Mouse (Mus musculus) neural tube, embryonic 13.5 days (tissue): Measurements from ENCODE around the gene Fpgt. TPM values are rescaled to one million over a fixed set of nuclear protein-coding genes. Genes with fewer than 3 reads are reported as not detected.
A peak's percentile ranks its signal among the peaks of the same experiment; 100 is the strongest.

Experiments used
- ATAC-seq: fragments of 200-750 bp; cut with Nextera tagmentation; 2 replicates; pipeline ENCODE4 v1.8.0; 2017; ENCODE audit warnings: low read depth, mild to moderate bottlenecking, moderate TSS enrichment, moderate library complexity
- H3K27ac ChIP-seq: fragments of 300-500 bp; sonication (generic); replicated peaks from 2 replicates; pipeline ENCODE4 v1.5.1; 2015; ENCODE audit warnings: moderate library complexity, mild to moderate bottlenecking, inconsistent platforms
- H3K27me3 ChIP-seq: fragments of 300-500 bp; sonication (generic); 2 replicates; pipeline ENCODE4 v1.6.1; 2015; ENCODE audit warnings: mild to moderate bottlenecking, inconsistent platforms
- H3K36me3 ChIP-seq: fragments of 300-500 bp; sonication (generic); 2 replicates; pipeline ENCODE4 v1.6.1; 2015; ENCODE audit warnings: mild to moderate bottlenecking, inconsistent platforms
- H3K4me1 ChIP-seq: fragments of 300-500 bp; sonication (generic); replicated peaks from 2 replicates; pipeline ENCODE4 v1.6.1; 2015; ENCODE audit warnings: inconsistent platforms
- H3K4me2 ChIP-seq: fragments of 300-500 bp; sonication (generic); 2 replicates; pipeline ENCODE4 v1.6.1; 2015; ENCODE audit warnings: inconsistent platforms, mild to moderate bottlenecking, moderate library complexity
- H3K4me3 ChIP-seq: fragments of 300-500 bp; sonication (generic); 2 replicates; pipeline ENCODE4 v1.5.1; 2015; ENCODE audit warnings: mild to moderate bottlenecking, inconsistent platforms
- H3K9ac ChIP-seq: fragments of 300-500 bp; sonication (generic); 2 replicates; pipeline ENCODE4 v1.6.1; 2015; ENCODE audit warnings: moderate library complexity, mild to moderate bottlenecking, inconsistent platforms
- H3K9me3 ChIP-seq: fragments of 300-500 bp; sonication (generic); 2 replicates; pipeline ENCODE4 v1.6.1; 2016; ENCODE audit warnings: inconsistent platforms
- WGBS: fragments of 180-500 bp; shearing (Covaris S2); methylation state at CpG from one replicate; pipeline ENCODE4 v1.1.7; 2015; 5-methylcytosine and 5-hydroxymethylcytosine counted together
- polyA plus RNA-seq: library from polyadenylated mRNA; unstranded; fragments of >200 nt; fragmentation: Nextera tagmentation; extraction: Ambion mirVana; gene quantifications from 2 replicates; pipeline ENCODE4 v1.2.1, GENCODE M21; 2015

Fpgt gene
- 16.4 and 18.0 TPM in 2 replicates for polyA plus RNA-seq

DNA sequence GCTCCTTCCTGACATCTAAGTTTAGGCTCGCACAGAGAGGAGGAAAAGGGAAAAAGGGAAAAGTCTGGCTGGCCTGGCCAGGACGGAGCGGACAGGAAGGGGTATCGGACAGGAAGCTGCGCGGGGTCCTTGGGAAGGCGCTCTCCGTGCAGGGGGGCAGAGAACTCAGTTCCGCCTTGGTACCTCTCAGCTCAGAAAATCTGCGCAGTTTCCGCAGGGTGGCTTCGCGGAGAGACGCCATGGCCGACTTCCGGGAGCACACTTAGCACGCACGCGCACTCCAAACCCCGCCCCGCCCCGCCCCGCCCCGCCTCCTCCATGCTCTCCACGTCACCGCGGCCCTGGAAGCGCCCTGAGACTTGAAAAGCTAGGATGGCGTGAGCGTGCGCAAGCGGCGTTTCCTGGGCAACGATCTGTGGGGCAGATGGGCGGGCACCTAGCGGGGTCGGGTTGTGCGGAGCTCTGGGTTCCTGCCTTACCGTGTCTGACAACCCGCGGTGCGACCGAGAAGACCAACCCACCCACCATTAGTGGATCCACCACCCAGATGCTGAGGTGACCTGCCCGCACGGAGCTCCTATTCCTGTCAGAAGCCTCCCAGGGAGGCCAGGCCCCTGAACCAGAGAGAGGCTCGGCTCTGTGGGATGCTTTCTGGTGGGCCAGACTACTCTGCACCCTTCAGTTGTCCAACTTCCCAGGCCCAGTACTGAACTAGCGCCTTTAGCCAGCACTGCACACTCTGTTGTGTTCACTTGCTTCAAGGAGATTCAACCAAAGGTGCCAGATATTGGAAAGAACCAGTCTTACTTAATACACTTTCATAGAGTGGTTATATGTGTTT is at the start of gene Fpgt, which contains the start of gene Lrriq3:
Fpgt (minus strand) TSS at position 288 of the 841 bp plus-strand sequence.
Lrriq3 (plus strand) TSS at position 319 of the 841 bp plus-strand sequence.
- H3K27me3 ChIP-seq, result no peaks in the 10 kb centered on the region
- peak; percentile 100 for ATAC-seq
- under 1% methylated on average over 42 of the region's 47 CpGs for WGBS
- H3K4me3 ChIP-seq, result peak within 1 kb of the TSS; percentile 67
- H3K9ac ChIP-seq, result peak within 1 kb of the TSS; percentile 80
- H3K4me2 ChIP-seq, result peak within 1 kb of the TSS; percentile 67
- no peaks in the 10 kb centered on the region; the same call in 1 of the 2 replicates for H3K36me3 ChIP-seq
- no peaks in the 10 kb centered on the region for H3K9me3 ChIP-seq
- H3K4me1 ChIP-seq, result peaks cover 12% of the 10 kb centered on the region
- peak within 1 kb of the TSS; percentile 92 for H3K27ac ChIP-seq

DNA sequence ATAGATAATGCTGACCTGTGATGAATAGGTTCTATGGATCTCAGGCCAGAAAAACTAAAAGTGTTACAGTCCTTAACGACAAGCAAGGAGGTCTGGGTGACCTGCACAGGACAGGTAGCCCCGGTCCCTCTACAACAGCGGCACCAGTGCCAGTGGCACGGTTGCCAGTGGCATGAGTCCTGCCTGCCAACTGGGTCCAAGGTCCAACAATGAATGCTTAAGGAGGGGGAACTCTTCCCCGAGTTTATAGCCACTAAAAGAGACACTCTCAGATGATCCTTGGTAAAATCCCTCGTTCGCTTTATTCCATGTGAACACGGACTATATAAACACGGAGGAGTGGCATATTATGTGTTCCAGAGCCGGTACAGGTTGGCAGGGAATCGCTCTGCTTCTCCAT is 47.8 kb upstream of the Fpgt start:
- H3K9me3 ChIP-seq, result no peaks in the 10 kb centered on the region
- 92% methylated on average over 11 of the region's 11 CpGs for WGBS
- H3K27me3 ChIP-seq, result no peaks in the 10 kb centered on the region
- H3K4me3 ChIP-seq, result no peak overlapping the region
- ATAC-seq, result no peak
- H3K4me2 ChIP-seq, result no peak overlapping the region
- no peaks in the 10 kb centered on the region for H3K4me1 ChIP-seq
- no peak overlapping the region for H3K9ac ChIP-seq
- H3K27ac ChIP-seq, result no peak overlapping the region
- no peaks in the 10 kb centered on the region for H3K36me3 ChIP-seq

DNA sequence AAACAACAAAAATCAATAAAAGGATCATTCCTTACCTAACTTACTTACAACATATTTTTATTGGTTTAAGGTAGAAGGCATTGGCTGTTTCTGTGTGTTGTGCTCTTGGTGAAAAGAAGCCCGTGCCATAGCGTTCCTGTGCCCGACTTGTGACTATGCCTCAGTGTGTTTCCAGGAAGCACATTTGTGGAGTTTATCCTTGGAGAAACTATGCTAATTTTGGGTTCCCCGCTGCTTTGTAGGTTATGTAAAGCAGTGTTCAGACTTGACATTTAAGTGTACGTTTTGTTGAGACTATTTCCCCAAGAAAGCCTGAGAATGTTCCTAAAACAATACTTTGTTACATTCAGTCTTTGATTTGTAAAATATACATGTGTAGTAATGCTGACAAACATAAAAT is 44.5 kb upstream of the Fpgt start:
- WGBS, result 87% methylated on average over 5 of the region's 5 CpGs
- H3K36me3 ChIP-seq, result no peaks in the 10 kb centered on the region
- no peak overlapping the region for H3K4me3 ChIP-seq
- H3K27ac ChIP-seq, result no peak overlapping the region
- ATAC-seq, result no peak
- H3K4me1 ChIP-seq, result no peaks in the 10 kb centered on the region
- no peak overlapping the region for H3K4me2 ChIP-seq
- H3K9me3 ChIP-seq, result no peaks in the 10 kb centered on the region
- no peaks in the 10 kb centered on the region for H3K27me3 ChIP-seq
- H3K9ac ChIP-seq, result no peak overlapping the region

DNA sequence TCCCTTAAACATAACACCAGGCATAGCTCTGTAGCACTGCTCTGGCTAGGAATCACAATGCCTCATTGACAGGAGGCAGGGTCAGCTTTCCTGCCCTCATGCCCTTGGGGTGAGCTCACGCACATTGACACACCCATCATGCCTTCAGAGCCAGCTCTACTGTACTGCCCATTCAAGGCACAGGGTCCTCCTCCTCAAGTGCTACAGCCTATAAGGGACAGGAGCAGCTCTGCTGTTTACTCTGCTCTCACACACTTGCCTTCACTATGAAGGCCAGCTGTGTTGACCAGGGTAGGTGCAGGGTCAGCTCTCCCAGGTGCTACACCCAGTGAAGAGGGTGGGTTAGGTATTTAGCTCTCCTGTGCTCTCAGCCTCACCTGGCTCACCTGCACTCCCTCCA is 12.8 kb upstream of the Fpgt start:
- ATAC-seq, result no peak
- Histone ChIP-seq H3K36me3 (no peaks in the 10 kb centered on the region), H3K9me3 (no peaks in the 10 kb centered on the region), H3K27ac (no peak overlapping the region), H3K4me3 (no peak overlapping the region), H3K4me2 (no peak overlapping the region), H3K4me1 (no peaks in the 10 kb centered on the region), H3K27me3 (no peaks in the 10 kb centered on the region), H3K9ac (no peak overlapping the region)
- 58% methylated on average over 1 of the region's 1 CpGs for whole genome bisulfite sequencing

DNA sequence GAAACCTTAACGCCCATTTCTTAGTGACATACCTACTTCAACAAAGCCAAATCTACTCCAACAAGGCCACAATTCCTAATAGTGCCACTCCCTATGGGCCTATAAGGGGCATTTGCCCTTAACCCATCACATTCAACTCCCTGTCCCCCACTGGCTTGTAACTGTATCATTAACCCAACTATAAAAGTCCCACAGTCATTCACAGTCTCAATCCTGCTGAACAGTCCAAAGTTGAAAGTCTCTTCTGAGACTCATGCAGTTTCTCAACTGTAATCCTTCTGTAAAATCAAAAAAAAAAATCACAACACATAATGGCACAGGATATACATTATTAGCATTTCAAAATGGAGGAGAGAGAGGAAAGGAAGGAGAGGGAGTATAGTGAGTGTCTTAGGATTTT is 6.1 kb upstream of the Fpgt start:
- Histone ChIP-seq H3K36me3 (no peaks in the 10 kb centered on the region), H3K9me3 (no peaks in the 10 kb centered on the region), H3K9ac (no peak overlapping the region), H3K4me2 (no peak overlapping the region), H3K4me3 (no peak overlapping the region), H3K27me3 (no peaks in the 10 kb centered on the region), H3K4me1 (no peaks in the 10 kb centered on the region), H3K27ac (no peak overlapping the region)
- WGBS, result 76% methylated on average over 1 of the region's 1 CpGs
- no peak for ATAC-seq

DNA sequence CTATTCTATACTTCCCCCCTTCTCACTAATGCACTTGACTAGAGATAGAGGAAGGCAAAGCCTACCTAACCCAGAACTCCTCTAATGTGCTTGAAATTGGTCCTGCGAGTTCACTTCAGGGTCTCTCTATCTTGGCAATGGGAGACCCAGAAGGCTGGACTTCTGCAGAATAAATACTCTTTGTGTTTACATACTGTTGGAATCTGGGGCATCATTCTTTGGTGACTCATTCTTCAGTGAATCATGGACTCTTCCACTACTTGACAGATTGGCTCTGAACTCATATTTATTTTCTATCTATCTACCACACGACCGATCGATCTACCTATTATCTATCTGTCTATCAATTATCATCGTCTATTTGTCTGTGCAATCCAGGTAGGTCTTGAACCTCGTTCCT is 1.1 kb downstream of the Fpgt start:
- no peak overlapping the region for H3K27ac ChIP-seq
- peak overlapping the region; percentile 67 for H3K4me2 ChIP-seq
- WGBS, result 95% methylated on average over 6 of the region's 6 CpGs
- no peaks in the 10 kb centered on the region for H3K9me3 ChIP-seq
- peak overlapping the region; percentile 67 for H3K4me3 ChIP-seq
- ATAC-seq, result no peak
- H3K4me1 ChIP-seq, result peaks cover 12% of the 10 kb centered on the region
- H3K9ac ChIP-seq, result no peak overlapping the region
- H3K27me3 ChIP-seq, result no peaks in the 10 kb centered on the region
- peaks cover 9% of the 10 kb centered on the region for H3K36me3 ChIP-seq

DNA sequence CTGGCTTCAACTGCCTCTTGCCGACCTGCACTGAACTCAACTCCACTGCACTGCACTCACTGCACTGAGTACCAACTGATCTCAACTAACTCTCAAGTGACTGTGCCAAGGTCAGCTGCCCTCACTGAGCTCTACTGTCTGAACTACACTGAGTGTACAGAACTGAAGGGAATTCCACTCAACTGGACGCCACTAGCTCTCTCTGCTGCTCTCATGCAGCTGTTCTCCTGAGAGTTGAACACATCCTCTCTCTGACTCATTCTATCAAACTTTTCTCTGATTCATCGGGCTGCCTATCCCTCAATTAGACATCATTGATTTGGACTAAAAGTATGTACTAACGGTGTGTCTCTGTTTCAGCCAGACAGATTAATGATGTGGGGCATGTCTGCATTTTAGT is 15.3 kb downstream of the Fpgt start:
- WGBS, result 88% methylated on average over 4 of the region's 4 CpGs
- no peak overlapping the region for H3K9ac ChIP-seq
- no peak overlapping the region for H3K4me2 ChIP-seq
- no peak for ATAC-seq
- H3K27ac ChIP-seq, result no peak overlapping the region
- no peaks in the 10 kb centered on the region for H3K4me1 ChIP-seq
- no peaks in the 10 kb centered on the region for H3K36me3 ChIP-seq
- H3K9me3 ChIP-seq, result no peaks in the 10 kb centered on the region
- no peak overlapping the region for H3K4me3 ChIP-seq
- H3K27me3 ChIP-seq, result no peaks in the 10 kb centered on the region

DNA sequence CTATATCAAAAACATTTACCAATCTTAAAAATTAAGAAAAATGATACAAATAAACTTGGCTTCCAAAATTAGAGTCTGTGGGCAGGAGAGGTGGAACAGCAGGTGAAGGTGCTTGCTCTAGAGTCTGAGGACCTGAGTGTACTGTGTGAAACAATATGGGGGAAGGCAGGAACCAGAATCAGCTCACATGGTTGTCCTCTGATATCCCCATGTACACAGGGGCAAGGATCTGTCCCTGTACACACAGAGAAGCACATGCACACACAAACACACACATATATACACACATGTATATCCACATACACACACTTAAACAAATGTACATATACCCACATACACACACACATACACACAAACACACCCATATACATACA is 33.8 kb downstream of the Fpgt start:
- Histone ChIP-seq H3K36me3 (no peaks in the 10 kb centered on the region), H3K4me3 (no peak overlapping the region), H3K4me1 (no peaks in the 10 kb centered on the region), H3K4me2 (no peak overlapping the region), H3K9ac (no peak overlapping the region), H3K27me3 (no peaks in the 10 kb centered on the region), H3K27ac (no peak overlapping the region), H3K9me3 (no peaks in the 10 kb centered on the region)
- ATAC-seq, result no peak

DNA sequence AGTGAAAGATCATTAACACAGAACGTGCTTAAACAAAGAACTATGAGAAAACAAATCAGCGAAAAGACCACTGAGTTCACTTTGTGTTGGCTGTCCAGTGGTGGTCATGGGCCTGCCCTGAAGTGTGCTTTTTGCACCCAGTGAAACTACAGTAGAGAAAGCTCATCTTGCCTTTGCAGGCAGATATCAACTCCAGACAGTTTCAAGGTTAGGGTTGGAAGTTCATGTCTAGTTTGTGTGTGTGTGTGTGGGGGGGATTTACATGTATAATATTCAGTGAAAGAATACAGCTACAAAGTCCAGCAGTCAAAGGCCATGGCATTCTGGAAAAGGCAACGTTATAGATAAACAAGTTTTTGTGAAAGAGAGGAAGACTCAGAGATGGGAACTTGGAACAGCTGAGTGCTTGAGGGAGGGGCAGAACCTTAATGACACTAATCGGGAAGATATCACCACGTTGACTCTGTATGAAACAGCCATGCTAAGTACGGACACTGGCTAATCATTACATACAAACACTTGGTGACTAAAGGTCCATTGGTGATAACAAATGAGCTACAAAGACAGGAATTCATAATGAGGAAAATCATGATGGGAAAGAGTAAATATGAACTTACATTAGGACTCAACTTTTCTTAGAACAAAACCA is 34.3 kb downstream of the Fpgt start:
- H3K9me3 ChIP-seq, result no peaks in the 10 kb centered on the region
- H3K4me1 ChIP-seq, result no peaks in the 10 kb centered on the region
- H3K36me3 ChIP-seq, result no peaks in the 10 kb centered on the region
- no peak overlapping the region for H3K27ac ChIP-seq
- H3K9ac ChIP-seq, result no peak overlapping the region
- no peak overlapping the region for H3K4me2 ChIP-seq
- no peak overlapping the region for H3K4me3 ChIP-seq
- no peaks in the 10 kb centered on the region for H3K27me3 ChIP-seq
- ATAC-seq, result no peak
- 82% methylated on average over 6 of the region's 6 CpGs for WGBS

DNA sequence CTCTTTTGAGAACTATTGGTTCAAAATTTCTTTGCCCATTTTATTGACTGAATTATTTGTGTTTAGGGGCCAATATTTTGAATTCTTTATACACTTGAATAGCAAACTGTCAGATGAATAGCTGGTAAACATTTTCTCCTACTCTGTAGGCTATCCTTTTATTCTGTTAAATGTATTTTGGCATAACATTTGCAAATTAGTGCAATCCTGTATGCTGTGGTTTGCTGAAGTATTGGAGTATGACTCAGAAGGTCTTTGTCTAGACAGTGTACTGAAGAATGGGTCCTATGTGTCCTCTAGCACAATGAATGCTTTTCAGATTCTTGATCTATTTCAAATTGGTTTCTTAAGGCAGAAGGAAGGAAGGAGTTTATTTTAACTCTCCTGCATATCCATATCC is 35.6 kb downstream of the Fpgt start:
- H3K4me1 ChIP-seq, result no peaks in the 10 kb centered on the region
- no peak for ATAC-seq

DNA sequence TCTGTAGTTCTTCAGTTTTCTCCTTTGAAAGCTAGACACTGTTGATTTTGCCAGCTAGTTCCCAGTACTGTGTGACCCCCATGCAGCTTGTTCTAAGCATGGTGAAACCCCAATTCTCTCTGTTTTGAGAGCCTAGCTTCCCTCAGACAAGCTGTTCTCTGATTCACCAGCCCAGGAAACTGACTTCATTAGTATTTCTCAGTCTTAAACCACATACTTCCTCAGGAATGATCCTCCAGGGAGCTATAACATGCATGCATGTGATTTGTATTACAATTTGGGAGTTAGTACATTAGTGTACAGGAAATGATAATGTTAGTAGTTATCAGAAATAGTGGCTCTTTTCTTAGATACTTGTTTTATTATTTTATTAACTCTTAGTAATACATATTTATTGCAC is 36.6 kb downstream of the Fpgt start:
- Histone ChIP-seq H3K4me2 (no peak overlapping the region), H3K9ac (no peak overlapping the region)
- no peak for ATAC-seq

More for the DNA sequence above, 35.6 kb downstream of the Fpgt start:
- Histone ChIP-seq H3K27me3 (no peaks in the 10 kb centered on the region), H3K9ac (no peak overlapping the region), H3K27ac (no peak overlapping the region), H3K9me3 (no peaks in the 10 kb centered on the region), H3K4me2 (no peak overlapping the region), H3K4me3 (no peak overlapping the region), H3K36me3 (no peaks in the 10 kb centered on the region)

DNA sequence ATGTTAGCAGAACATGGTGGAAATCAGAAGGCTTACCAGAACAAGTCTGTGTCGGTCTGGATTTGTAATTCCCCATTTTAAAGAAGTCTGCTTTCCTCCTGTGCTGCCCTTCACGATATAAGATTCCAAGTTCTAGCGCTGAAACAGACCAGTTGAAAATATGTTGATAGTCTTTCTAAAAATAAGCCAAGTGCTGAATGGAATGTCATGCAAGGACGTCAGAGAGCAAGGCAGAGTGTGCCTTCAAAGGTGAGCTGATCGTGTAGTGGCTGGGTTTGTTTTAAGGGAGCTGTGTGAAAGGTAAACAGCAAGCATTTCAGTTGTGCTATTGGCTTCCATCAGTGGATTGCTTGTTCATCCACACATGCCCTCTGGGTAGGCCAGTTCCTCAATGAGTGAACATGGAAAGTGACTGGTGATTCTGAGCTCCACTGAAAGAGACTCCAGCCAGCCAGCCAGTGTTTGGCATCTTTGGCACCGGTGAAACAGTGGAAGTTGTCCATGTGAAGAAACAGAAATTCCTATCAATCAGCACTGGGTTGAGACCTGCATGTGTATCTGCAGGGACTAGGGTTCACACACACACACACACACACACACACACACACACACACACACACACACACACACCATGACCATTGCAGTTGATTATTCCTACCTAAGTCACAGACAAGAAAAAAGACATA is 37.8 kb downstream of the Fpgt start, which contains the start of gene Tnni3k:
Tnni3k (minus strand) TSS at position 177 of the 686 bp plus-strand sequence.
- 79% methylated on average over 6 of the region's 6 CpGs for WGBS
- H3K4me1 ChIP-seq, result no peaks in the 10 kb centered on the region
- H3K9ac ChIP-seq, result no peak within 1 kb of the TSS
- no peak within 1 kb of the TSS for H3K27ac ChIP-seq
- H3K4me3 ChIP-seq, result no peak within 1 kb of the TSS
- no peak within 1 kb of the TSS for H3K4me2 ChIP-seq
- no peaks in the 10 kb centered on the region for H3K27me3 ChIP-seq
- no peak for ATAC-seq
- no peaks in the 10 kb centered on the region for H3K9me3 ChIP-seq
- H3K36me3 ChIP-seq, result no peaks in the 10 kb centered on the region

More for the DNA sequence above, 36.6 kb downstream of the Fpgt start:
- H3K9me3 ChIP-seq, result no peaks in the 10 kb centered on the region
- no peaks in the 10 kb centered on the region for H3K27me3 ChIP-seq
- H3K4me1 ChIP-seq, result no peaks in the 10 kb centered on the region
- no peaks in the 10 kb centered on the region for H3K36me3 ChIP-seq
- H3K4me3 ChIP-seq, result no peak overlapping the region
- no peak overlapping the region for H3K27ac ChIP-seq
